Mouse (Mus musculus): ENCODE measurements around the gene Klhdc9.

The Klhdc9 gene

DNA sequence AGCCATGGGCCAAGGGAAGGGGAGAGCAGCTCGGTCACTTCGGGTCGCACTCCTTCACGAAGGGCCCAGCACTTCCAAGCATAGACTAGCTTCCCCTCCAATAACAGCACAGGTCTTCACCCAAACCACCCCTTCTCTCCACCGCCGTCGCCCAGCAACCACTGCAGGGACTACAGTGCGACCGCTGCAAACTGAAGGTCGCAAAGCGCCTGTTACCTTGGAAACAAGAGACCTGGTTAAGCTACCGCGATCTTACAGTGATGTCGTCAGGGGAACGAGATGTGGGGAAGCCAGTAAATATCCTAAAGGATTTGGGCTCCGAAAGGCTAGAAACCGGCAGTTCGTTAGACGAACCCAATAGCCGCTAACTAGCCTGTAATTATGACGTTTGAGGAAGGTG lies at the start of gene Klhdc9:
Gene Klhdc9, minus strand, starts transcription at position 143 of the 400 bp plus-strand sequence.
- peak; percentile 91 for DNase-seq (ENCODE audit: low read depth, low spot score)

DNA sequence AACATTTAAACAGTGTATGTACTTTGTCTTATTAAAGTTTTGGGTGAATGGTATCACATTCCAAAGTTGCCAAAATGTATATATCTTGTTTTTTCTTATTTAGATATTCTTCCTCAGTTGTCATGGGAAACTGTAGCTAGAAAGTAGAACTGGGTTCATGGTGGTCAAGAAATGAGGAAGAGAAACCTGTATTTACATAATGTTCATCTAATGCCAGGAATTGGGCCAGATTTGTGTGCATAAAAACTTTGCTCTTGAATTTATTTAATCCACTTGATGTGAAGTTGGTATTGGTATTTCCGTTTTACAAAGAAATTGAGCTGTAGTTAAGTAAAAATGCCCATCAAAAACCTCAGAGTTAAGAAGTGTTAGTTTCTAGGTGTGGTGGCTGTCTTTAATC lies 49.6 kb upstream of the Klhdc9 start:
- no peak for DNase-seq (ENCODE audit: low read depth, low spot score)

DNA sequence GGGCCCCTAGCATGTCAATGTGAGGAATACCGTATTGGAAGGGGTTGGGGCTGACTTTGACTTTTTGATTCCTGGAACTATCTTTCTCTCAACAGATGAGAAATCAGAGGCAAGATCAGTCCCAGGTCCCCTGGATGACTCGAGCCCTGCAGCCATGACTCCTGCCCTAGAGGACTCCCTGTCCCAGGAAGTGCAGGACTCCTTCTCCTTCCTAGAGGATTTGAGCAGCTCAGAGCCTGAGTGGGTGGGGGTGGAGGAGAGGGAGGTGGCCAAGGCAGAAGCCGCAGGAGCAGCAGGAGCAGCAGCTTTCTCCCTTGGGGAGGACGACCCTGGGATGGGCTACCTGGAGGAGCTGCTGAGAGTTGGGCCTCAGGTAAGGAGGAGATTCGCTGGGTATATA lies 46.7 kb upstream of the Klhdc9 start:
- no peak for DNase-seq (ENCODE audit: low read depth, low spot score)

DNA sequence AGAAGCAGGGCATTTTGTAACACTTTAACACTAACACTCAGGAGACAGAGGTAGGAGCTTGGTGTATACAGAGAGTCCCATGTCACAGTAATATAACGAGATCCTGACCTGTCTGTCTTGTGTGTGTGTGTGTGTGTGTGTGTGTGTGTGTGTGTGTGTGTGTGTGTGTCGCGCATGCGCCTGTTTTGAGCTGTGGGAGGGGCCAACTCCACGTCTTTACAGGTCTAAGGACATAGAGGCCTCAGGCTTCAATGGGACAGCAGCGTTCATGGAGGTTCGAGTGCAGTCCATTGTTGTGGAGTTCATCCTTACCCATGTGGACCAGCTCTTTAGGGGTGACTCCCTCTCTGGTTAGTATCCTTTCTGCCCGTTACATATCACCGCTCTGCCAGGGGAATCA lies 42.4 kb upstream of the Klhdc9 start:
- no peak for DNase-seq (ENCODE audit: low read depth, low spot score)

DNA sequence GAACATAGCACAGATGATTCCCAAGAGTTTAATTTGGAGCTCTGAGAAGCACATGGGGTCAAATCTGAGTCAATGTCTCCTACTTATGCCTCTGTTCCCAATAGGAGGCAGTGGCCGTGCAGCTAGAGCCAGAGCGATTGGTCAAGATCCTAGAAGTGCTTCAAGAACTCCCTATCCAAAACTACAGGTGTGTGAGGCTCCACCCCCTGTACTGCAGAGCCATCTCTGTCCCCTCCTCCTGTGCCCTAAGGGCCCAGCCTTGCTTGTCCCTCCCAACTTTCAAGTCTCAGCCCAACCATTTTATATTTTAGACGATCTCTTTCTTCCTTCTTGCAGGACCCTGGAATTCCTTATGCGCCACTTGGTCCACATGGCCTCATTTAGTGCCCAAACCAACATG lies 41.2 kb upstream of the Klhdc9 start:
- no peak for DNase-seq (ENCODE audit: low read depth, low spot score)

DNA sequence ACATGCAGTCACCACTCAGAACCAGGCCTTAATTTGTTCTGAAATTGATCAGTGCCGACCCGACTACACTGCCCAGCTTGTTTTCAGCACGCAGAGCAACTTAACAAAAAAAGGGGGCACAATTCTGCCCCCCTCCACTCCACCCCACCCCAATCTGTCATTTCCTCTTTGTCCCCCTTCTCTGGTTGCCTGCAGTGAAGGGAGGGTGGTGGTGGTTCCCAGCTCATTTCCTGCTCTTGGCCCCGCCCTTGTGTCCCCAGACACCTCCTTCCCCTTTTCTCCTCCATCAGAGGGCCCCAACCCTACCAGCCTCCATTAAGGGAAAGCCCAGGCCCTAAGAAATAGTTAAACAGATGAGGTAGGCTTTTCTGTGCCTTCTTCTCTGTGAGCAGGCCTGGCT lies 29.5 kb upstream of the Klhdc9 start:
- DNase-seq (ENCODE audit: low read depth, low spot score) = no peak

DNA sequence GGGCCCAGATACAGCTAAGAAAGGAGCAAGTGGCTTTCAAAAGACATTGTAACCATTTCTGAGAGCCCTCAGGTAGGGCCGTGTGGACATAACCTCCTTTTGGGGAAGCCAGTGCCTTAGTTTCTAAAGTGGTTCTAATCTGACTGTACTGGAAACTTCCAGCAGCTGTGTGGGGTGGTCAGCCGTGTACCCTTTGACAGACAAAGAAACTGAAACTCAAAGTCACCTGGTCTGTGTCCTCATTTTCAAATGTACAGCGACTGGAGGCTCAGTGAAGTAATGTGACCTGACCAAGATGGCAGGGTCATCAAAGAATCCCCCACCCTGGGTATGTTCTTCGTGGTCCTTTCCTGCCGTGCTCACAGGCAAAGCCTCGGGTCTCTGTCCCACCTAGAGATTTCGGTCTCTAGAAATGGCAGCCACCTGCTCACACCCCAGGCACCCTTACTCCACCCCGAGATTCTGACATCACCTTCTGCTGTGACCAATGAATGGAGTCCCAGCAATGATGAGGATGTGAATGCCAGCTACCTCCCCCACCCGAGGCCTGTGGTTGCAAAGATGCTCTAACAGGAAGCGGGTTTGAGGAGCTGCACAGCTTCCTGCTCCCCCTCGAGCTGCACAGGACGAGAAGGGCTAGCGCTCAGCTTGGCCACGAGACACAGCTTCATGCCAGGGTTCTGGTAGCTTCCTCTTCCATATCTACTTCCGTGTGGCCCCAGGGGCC lies 27.9 kb upstream of the Klhdc9 start, which contains the start of gene Arhgap30:
Gene Arhgap30, plus strand, starts transcription at position 579 of the 727 bp plus-strand sequence.
- no peak for DNase-seq (ENCODE audit: low read depth, low spot score)

DNA sequence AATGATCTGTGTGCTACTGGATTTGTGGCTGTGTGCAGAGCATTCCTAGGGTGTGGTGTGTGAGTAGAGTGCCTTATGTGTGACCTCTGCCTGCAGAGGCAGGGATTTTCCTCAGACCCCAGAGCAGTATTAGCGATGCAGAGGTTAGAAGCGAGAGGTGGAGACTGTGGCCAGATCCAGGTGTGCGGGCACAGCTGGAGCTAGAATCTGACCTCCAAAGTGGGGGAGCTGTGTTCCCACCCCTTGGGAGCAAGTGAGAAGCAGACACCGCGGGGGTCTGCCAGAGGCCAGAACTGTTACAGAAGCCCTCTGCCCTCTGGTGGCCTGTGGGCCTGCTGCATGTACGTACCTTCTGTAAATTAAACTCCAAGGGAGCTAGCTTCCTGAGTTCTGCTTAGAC lies 26.5 kb upstream of the Klhdc9 start:
- DNase-seq (ENCODE audit: low read depth, low spot score) = peak; percentile 55

DNA sequence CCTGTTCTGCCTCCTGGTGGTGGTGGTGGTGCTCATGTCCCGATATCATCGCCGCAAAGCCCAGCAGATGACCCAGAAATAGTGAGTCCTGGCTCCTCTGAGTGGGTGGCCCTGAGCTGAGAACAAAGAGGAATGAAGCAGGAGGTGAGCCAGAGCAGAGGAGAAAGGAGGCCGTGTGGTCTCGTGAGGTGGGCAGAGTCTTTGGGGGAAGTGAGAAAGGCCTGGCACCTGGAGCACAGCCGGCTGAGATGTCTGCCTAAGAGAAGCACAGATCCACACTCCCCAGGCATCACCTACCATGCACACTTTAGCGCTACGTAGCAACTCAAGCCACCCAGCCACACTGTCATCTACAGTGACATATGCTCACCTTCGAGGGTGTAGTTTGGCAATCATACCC lies 24.6 kb upstream of the Klhdc9 start:
- no peak for DNase-seq (ENCODE audit: low read depth, low spot score)

DNA sequence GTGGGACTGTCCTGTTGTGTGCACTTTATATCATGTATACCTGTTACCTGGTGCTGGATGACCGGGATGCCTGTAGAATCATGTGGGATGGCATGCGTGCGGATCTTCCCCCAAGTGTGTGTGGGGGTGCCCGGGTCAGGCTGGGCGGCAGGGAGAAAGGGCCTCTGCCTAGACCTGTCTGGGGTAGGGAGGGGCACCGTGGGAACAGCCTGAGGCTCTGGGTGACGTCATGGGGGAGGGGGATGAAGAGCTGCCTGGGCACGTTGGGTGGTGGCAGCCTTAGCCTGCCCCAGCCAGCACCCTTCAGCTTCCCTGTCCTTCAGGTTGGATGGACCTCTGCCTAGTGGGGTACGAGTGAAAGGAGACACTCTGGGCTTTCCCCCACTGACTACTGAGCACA lies 23.8 kb upstream of the Klhdc9 start:
- DNase-seq (ENCODE audit: low read depth, low spot score) = no peak

DNA sequence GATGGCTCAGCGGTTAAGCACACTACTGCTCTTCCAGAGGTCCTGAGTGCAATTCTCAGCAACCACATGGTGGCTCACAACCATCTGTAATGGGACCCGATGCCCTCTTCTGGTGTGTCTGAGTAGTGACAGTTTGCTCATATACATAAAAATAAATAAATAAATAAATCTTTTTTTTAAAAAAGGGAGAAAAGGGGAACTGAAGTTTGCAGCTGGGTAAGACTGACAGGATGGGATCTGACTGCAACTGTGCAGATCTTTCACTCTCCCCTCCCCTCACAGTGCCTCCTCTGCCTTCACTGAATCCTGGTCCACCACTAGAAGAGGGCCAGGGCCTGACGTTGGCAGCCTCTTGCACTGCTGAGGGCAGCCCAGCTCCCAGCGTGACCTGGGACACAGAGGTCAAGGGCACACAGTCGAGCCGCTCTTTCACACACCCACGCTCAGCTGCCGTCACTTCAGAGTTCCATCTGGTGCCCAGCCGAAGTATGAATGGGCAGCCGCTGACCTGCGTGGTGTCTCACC lies 21.6 kb upstream of the Klhdc9 start:
- no peak for DNase-seq (ENCODE audit: low read depth, low spot score)

DNA sequence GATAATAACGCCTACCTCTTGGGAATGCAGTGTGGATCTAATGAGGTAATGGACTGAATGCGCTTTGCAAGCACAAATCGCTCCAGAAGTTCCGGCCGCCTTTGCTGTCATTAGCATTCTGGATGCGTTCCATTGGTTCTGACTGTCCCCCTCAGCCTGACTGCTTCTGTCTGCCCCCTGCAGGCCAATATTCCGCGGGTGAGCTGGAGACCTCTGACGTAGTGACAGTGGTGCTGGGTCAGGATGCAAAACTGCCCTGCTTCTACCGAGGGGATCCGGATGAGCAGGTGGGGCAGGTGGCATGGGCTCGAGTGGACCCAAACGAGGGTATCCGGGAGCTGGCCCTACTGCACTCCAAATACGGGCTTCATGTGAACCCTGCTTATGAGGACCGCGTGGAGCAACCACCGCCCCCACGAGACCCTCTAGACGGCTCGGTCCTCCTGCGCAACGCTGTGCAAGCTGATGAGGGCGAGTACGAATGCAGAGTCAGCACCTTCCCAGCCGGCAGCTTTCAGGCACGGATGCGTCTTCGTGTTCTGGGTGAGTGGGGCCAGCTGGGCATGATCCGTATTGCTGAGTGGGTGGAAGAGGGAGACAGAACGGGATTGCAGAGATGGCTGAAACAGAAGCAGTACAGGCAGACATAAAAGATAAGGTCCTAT lies 19.5 kb upstream of the Klhdc9 start:
- DNase-seq (ENCODE audit: low read depth, low spot score) = peak; percentile 82

DNA sequence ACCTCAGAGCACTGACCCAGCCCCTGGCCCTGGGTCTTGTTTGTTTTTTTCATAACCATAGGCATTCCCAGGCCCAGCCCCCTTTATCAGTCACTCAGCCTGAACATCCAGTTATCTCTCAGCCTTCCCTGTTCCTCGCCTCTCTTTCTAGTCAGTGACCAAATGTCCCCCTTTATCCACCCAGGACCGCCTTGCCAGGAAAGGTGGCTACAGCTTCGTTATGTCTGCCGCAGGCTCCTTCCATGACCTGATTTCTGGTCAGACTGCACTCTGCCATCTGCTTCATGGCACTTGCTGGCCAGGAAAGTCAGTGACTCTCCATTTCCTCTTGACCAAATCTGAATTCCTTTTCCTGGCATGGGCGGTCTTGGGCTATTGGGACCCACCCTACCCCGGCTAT lies 17.7 kb upstream of the Klhdc9 start:
- DNase-seq (ENCODE audit: low read depth, low spot score) = no peak

DNA sequence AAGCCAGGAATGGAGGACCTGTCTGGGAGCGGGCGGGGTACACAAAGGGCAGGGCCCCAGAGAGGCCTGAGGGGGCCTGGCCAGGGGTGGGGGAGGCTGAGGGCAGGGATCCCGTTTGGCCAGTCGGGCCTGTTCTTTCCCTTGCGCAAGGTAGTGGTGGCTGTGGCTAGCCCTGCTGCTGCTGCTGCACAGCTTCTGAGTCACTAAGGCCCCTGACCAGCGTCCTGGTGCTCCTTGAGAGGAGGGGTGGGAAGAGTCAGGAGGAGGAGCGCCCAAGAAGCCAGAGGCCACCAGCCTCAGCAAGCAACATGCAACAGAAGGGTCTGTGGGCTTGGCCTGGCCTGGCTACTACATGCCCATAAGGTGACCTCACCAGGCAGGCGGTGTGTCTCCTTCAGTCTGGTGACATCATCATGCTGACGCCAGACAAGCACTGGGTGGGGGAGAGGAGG lies 15.1 kb upstream of the Klhdc9 start:
- no peak for DNase-seq (ENCODE audit: low read depth, low spot score)

DNA sequence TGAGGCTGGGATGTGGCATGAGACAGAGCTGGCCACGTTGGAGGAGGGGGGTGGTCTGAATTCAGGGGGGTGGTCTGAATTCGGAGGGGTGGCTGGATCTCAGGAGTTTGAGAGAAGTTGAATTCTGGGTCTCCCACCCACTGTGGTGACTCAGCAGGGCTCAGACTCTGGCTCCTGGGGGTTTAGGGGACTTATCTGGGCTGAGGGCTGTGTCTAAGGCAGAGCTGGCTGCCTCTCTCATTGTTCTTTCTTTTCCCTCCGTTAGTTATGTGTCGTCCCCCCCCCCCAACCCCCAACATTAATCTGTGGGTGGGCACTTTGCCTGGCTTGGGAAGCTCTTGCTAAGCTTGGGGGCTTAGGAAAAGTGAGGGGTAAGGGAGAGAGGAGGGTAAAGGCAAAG lies 13.3 kb upstream of the Klhdc9 start:
- DNase-seq (ENCODE audit: low read depth, low spot score) = no peak

DNA sequence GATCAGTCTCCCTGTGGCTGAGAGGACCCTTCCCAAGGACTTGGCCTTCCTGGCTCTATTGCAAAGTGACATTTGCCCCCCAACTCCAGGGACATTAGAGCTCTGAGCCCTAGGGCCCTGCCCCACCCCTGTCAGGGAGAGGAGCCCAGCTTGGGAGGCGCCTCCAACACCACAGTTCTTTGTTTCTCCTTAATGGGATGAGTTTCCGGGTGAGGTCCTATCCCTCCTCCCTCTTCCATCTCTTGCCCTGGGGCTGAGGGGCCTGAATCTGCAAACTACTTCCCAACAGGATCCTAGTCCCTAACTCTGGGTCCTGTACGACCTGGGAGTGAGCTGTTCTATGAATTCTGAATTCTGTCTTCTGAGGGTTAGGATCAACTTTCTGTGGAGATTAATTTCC lies 12.3 kb upstream of the Klhdc9 start:
- no peak for DNase-seq (ENCODE audit: low read depth, low spot score)

DNA sequence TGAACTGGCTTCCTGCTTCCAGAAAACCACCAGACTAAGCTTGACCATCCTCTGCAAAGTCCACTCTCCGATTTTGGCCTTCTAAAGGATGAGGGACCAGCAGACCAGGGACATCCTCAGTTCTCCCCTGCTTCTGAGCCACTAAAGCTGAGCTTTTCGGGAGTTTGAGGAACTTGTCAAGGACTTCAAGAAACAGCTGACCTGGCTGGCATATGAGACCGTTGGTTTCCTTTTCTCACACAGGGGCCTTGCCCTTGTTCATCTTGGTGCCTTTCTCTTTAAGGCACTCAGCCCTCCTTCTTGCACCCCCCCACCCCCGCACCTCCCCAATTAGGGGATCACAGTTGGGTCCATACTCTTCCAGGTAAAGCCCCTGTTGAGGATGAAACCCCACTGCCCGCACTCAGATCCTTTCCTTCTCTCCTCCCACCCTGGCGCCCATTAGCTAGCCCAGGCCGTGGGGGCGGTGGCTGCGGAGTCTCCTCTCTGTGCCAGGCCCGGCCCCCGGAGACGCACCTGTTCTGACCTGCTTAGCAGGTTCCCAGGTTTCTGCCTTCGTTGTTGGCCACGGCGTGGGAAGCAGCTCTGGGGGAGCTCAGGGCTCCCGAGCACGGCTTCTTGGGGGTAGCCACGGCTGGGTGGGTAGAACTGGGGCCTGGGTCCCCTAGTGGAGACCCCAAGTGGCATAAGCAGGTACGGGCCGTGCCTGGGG lies 9.4 kb upstream of the Klhdc9 start, which contains the start of gene Nectin4:
Gene Nectin4, plus strand, starts transcription at position 255 of the 712 bp plus-strand sequence.
- DNase-seq (ENCODE audit: low read depth, low spot score) = no peak

DNA sequence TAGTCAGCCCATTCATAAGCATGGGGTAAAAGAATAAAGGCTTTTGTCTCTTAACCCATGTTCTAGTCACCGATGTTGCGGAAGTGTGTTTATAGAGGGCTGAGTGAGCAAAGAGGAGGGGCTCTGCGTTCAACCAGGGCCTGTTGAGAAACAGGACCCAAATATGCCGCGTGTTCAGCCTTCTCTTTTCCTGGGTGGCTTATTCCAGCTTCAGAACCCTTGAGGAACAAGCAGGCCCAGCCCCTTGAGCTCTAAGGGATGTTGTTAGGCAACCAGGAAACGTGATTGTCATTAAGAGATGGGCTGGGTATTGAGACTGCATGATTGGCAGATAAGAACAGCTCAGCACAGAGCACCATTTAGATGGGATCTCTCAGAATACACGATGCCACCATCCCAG lies 5.3 kb upstream of the Klhdc9 start:
- no peak for DNase-seq (ENCODE audit: low read depth, low spot score)

DNA sequence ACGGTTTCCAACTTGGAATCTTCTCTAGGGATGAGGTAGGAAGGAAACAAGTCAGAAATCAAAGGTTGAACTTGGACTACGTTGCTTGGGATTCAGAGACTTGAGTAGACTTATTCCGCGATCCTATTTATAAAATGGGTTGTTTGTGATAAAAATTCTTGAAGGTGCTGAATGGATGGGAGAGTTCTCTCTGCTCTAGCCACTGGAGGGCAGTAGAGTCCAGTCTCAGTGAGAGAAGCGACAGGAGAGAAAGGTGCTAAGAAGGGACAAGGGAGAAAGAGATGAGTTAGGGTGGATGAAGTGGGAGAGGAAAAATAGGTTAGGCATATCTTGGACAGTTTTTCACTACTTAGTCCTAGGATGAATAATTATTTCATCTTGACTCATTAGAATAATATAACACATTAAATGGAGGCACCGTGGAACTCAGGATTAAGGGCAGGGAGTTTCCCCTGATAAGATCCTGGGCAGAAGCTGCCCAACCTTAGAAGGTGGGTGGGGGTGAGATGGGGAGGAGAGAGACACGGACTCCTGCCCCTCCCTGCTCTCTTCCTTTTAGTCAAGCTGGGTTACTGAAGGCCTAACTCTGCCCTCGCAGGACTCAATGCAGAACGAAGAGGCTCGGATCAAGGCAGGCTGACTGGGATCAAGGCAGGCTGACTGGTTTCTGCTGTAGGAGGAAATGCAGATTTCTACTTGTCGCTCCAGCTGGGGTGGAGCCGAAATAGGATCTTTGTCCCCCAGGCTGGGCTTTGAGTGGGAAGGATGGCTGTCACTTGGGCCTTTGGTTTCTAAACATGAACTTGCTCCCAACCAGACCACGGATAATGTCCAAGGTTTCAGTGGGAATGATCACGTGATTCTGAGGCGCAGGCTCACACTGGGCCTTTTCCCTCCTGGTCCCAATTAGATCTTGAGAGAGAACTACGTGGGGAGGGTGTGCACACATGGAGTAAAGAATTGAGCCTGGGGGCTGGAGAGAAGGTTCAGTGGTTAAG lies 807 bp upstream of the Klhdc9 start:
- peak; percentile 78 for DNase-seq (ENCODE audit: low read depth, low spot score)

DNA sequence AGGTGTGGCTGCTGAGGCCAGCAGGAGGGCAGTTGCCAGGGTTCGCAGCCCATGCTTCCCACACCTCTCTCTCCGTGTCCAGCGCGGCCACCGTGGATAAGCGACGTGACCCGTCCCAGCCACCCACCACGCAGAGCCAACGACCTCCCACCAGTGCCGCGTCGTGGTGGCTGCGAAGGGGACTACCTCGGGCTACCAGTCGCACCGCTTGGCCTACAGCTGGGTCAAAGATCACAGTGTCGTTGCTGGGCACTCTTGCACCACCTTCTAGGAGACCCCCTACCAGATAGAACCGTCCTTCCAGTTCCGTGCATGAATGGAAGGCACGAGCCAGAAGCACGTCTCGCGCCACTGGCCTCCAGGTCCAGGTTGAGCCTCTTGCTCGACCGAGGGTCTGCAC lies 345 bp downstream of the Klhdc9 start:
- no peak for DNase-seq (ENCODE audit: low read depth, low spot score)

DNA sequence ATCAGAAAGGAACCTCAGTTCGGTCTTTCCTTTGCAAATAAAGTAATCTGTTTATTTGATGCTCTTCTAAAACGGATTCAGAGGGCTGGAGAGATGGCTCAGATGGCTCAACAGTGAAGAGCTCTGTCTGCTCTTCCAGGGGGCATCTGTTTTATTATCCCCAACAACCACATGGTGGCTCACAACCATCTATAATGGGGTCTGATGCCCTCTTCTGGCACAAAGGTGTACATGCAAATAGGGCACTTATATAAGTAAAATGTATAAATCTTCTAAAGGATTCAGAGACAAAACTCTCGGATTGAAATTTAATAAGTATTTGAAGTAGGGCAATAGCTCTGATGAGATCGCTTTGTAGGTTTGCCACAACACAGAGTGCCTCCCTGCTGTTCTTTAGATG lies 2.2 kb downstream of the Klhdc9 start:
- no peak for DNase-seq (ENCODE audit: low read depth, low spot score)

Measured in mesoderm, embryonic 11.5 days (tissue).